Mouse (Mus musculus) midbrain, postnatal 0 days (tissue): Measurements from ENCODE around the gene Aars2. TPM values are rescaled to one million over a fixed set of nuclear protein-coding genes. Genes with fewer than 3 reads are reported as not detected.

ENCODE experiments used
- ATAC-seq: fragments of 200-750 bp; cut with Nextera tagmentation; 2 replicates; pipeline ENCODE4 v1.8.0; 2017; ENCODE audit warnings: moderate number of reproducible peaks, mild to moderate bottlenecking, moderate TSS enrichment, moderate library complexity; ENCODE audit not compliant: low FRiP score
- DNase-seq: peaks from one replicate; pipeline ENCODE4 v3.0.0-alpha.2; 2015; ENCODE audit warnings: low spot score
- H3K27ac ChIP-seq: fragments of 300-500 bp; sonication (generic); 2 replicates; pipeline ENCODE4 v1.5.1; 2014; ENCODE audit warnings: low read depth, mild to moderate bottlenecking, low read length, mixed read lengths
- H3K27me3 ChIP-seq: fragments of 300-500 bp; sonication (generic); 2 replicates; pipeline ENCODE4 v1.6.1; 2014; ENCODE audit warnings: low read length, control low read depth, mixed read lengths; ENCODE audit not compliant: insufficient read depth
- H3K36me3 ChIP-seq: fragments of 300-500 bp; sonication (generic); 2 replicates; pipeline ENCODE4 v1.6.1; 2014; ENCODE audit warnings: low read length, control low read depth, mixed read lengths; ENCODE audit not compliant: insufficient read depth
- H3K4me1 ChIP-seq: fragments of 300-500 bp; sonication (generic); 2 replicates; pipeline ENCODE4 v1.6.1; 2014; ENCODE audit warnings: mild to moderate bottlenecking, control low read depth, antibody characterized with exemption, low read length, mixed read lengths; ENCODE audit not compliant: insufficient read depth
- H3K4me2 ChIP-seq: fragments of 300-500 bp; sonication (generic); 2 replicates; pipeline ENCODE4 v1.6.1; 2014; ENCODE audit warnings: low read depth, mild to moderate bottlenecking, low read length, mixed read lengths; ENCODE audit not compliant: poor library complexity, severe bottlenecking
- H3K4me3 ChIP-seq: fragments of 300-500 bp; sonication (generic); 2 replicates; pipeline ENCODE4 v1.5.1; 2014; ENCODE audit warnings: low read depth, mild to moderate bottlenecking, low read length, moderate library complexity
- H3K9ac ChIP-seq: fragments of 300-500 bp; sonication (generic); replicated peaks from 2 replicates; pipeline ENCODE4 v1.6.1; 2014; ENCODE audit warnings: mild to moderate bottlenecking, low read length, moderate library complexity, mixed read lengths; ENCODE audit not compliant: poor library complexity, severe bottlenecking
- H3K9me3 ChIP-seq: fragments of 300-500 bp; sonication (generic); 2 replicates; pipeline ENCODE4 v1.6.1; 2016; ENCODE audit warnings: low read length, control low read depth
- CTCF ChIP-seq: IDR thresholded peaks from 2 replicates; pipeline ENCODE4 v1.5.1; 2016; ENCODE audit warnings: antibody characterized with exemption, mild to moderate bottlenecking
- WGBS: fragments of 180-500 bp; shearing (Covaris S2); extraction: QIAGEN DNeasy Blood & Tissue Kit; methylation state at CpG from one replicate; pipeline ENCODE4 v1.1.7; 2014; 5-methylcytosine and 5-hydroxymethylcytosine counted together
- polyA plus RNA-seq: library from polyadenylated mRNA; unstranded; fragments of >200 nt; fragmentation: Nextera tagmentation; extraction: Ambion mirVana; gene quantifications from 2 replicates; pipeline ENCODE4 v1.2.1, GENCODE M21; 2015
- total RNA-seq: library from RNA; depleted of rRNA; stranded (reverse); fragments of >200 nt; gene quantifications from 2 replicates; pipeline ENCODE4 v1.2.3, GENCODE M21; 2014; rRNA removed

Gene Aars2
- total and polyA plus RNA-seq, 2 experiments from 2014 or later, result 13.9 to 19.8 TPM

DNA sequence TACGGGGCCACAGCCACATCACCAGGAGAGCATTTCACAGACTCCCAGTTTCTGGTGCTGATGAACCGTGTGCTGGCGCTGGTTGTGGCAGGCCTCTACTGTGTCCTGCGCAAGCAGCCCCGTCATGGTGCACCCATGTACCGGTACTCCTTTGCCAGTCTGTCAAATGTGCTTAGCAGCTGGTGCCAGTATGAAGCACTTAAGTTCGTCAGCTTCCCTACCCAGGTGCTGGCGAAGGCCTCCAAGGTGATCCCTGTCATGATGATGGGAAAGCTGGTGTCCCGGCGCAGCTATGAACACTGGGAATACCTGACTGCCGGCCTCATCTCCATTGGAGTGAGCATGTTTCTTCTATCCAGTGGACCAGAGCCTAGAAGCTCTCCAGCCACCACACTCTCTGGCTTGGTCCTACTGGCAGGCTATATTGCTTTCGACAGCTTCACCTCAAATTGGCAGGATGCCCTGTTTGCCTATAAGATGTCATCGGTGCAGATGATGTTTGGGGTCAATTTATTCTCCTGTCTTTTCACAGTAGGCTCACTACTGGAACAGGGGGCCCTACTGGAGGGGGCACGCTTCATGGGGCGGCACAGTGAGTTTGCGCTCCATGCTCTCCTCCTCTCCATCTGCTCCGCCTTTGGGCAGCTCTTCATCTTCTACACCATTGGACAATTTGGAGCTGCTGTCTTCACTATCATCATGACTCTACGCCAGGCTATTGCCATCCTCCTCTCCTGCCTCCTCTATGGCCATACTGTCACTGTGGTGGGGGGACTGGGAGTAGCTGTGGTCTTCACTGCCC, 59.9 kb downstream of the Aars2 start:
- DNase-seq (peak; percentile 46), ATAC-seq (no peak)
- peaks cover 56% of the 10 kb centered on the region for H3K36me3 ChIP-seq
- no peak for TF ChIP-seq CTCF
- WGBS, result 65% methylated on average over 18 of the region's 18 CpGs
- H3K4me3 ChIP-seq, result no peak overlapping the region
- no peaks in the 10 kb centered on the region for H3K9me3 ChIP-seq
- no peak overlapping the region for H3K9ac ChIP-seq
- H3K27me3 ChIP-seq, result no peaks in the 10 kb centered on the region
- H3K4me2 ChIP-seq, result no peak overlapping the region
- 0 out of 2 replicates have a peak, but pooled peaks cover 6% of the 10 kb centered on the region for H3K4me1 ChIP-seq
- H3K27ac ChIP-seq, result no peak overlapping the region

GRCm38 (mm10) chr17:45567162-45567601, 60.5 kb downstream of the Aars2 start:
- H3K36me3 ChIP-seq, result peaks cover 56% of the 10 kb centered on the region
- 34% methylated on average over 4 of the region's 4 CpGs for whole genome bisulfite sequencing
- ATAC-seq, result no peak

GRCm38 (mm10) chr17:45568990-45569389, 62.3 kb downstream of the Aars2 start:
- WGBS, result 88% methylated on average over 12 of the region's 12 CpGs
- no peak for TF ChIP-seq CTCF
- ATAC-seq (no peak), DNase-seq (no peak)
- H3K4me1 ChIP-seq, result 0 out of 2 replicates have a peak, but pooled peaks cover 6% of the 10 kb centered on the region
- H3K27me3 ChIP-seq, result no peaks in the 10 kb centered on the region
- H3K36me3 ChIP-seq, result peaks cover 56% of the 10 kb centered on the region
- H3K4me3 ChIP-seq, result no peak overlapping the region
- no peak overlapping the region for H3K4me2 ChIP-seq
- no peak overlapping the region for H3K9ac ChIP-seq
- H3K9me3 ChIP-seq, result no peaks in the 10 kb centered on the region
- no peak overlapping the region for H3K27ac ChIP-seq

More at GRCm38 (mm10) chr17:45567162-45567601, 60.5 kb downstream of the Aars2 start:
- DNase-seq, result no peak
- Histone ChIP-seq H3K4me1 (0 out of 2 replicates have a peak, but pooled peaks cover 6% of the 10 kb centered on the region), H3K27me3 (no peaks in the 10 kb centered on the region), H3K9ac (no peak overlapping the region), H3K4me3 (no peak overlapping the region), H3K4me2 (no peak overlapping the region), H3K27ac (no peak overlapping the region), H3K9me3 (no peaks in the 10 kb centered on the region)
- TF ChIP-seq CTCF, result no peak

DNA sequence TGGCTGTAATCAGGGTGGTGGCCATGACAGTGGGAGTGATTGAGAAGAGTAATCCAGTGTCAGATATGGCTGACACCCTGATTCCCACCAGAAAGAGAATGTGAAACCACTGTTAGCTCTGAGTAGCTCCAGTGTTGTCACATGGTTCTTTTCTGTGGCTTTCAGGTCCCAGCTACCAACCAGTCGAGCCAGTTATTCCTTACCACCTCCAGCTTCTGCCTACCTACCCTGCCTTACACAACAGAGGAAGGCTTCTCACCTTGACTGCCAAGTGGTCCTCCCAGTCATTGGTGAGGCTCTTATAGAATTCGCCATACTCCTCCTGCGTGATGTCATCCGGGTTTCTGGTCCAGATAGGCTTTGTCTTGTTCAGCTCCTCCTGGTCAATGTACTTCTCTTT, 63.4 kb downstream of the Aars2 start:
- TF ChIP-seq CTCF, result no peak
- WGBS, result 84% methylated on average over 4 of the region's 4 CpGs
- peaks cover 3% of the 10 kb centered on the region for H3K4me1 ChIP-seq
- no peak overlapping the region; the same call in 1 of the 2 replicates for H3K9ac ChIP-seq
- H3K4me3 ChIP-seq, result no peak overlapping the region
- peaks cover 56% of the 10 kb centered on the region for H3K36me3 ChIP-seq
- H3K27me3 ChIP-seq, result no peaks in the 10 kb centered on the region
- H3K9me3 ChIP-seq, result no peaks in the 10 kb centered on the region
- no peak overlapping the region for H3K4me2 ChIP-seq
- H3K27ac ChIP-seq, result no peak overlapping the region
- DNase-seq, result no peak
- no peak for ATAC-seq

Other genes starting within 250 kb of the Aars2 start
- 36.7 and 47.4 TPM in 2 replicates for gene Cdc5l, start 73.1 kb upstream of the Aars2 start, total RNA-seq
- gene Cdc5l, start 73.1 kb upstream of the Aars2 start, polyA plus RNA-seq, result 54.3 and 57.9 TPM in 2 replicates
- gene Spats1, start 31.4 kb upstream of the Aars2 start, total RNA-seq, result 2.3 and 5.8 TPM in 2 replicates
- gene Spats1, start 31.4 kb upstream of the Aars2 start, polyA plus RNA-seq, result 3.4 and 3.6 TPM in 2 replicates
- gene Tcte1, start 16.6 kb downstream of the Aars2 start, total RNA-seq, result 0.99 and 1.2 TPM in 2 replicates
- gene Tcte1, start 16.6 kb downstream of the Aars2 start, polyA plus RNA-seq, result 4.2 and 4.6 TPM in 2 replicates
- 77.9 and 95.6 TPM in 2 replicates for gene Tmem151b, start 42.8 kb downstream of the Aars2 start, total RNA-seq
- 29.1 and 30.7 TPM in 2 replicates for gene Tmem151b, start 42.8 kb downstream of the Aars2 start, polyA plus RNA-seq
- 2.0 and 4.8 TPM in 2 replicates for gene Nfkbie, start 48.9 kb downstream of the Aars2 start, total RNA-seq
- 2.5 and 3.1 TPM in 2 replicates for gene Nfkbie, start 48.9 kb downstream of the Aars2 start, polyA plus RNA-seq
- gene Slc35b2, start 57.0 kb downstream of the Aars2 start, total RNA-seq, result 91.7 and 113 TPM in 2 replicates
- gene Slc35b2, start 57.0 kb downstream of the Aars2 start, polyA plus RNA-seq, result 71.8 and 75.3 TPM in 2 replicates
- gene Hsp90ab1, start 66.4 kb downstream of the Aars2 start, total RNA-seq, result 1,063 and 1,068 TPM in 2 replicates
- gene Hsp90ab1, start 66.4 kb downstream of the Aars2 start, polyA plus RNA-seq, result 1,368 and 1,371 TPM in 2 replicates
- gene Slc29a1, start 92.8 kb downstream of the Aars2 start, total RNA-seq, result 45.3 and 82.1 TPM in 2 replicates
- gene Slc29a1, start 92.8 kb downstream of the Aars2 start, polyA plus RNA-seq, result 38.4 TPM in 2 replicates
- gene Mymx, start 95.3 kb downstream of the Aars2 start, total RNA-seq, result not detected in 2 replicates
- not detected in 2 replicates for gene Mymx, start 95.3 kb downstream of the Aars2 start, polyA plus RNA-seq
- 1.2 and 1.4 TPM in 2 replicates for gene Capn11, start 152.5 kb downstream of the Aars2 start, total RNA-seq
- gene Capn11, start 152.5 kb downstream of the Aars2 start, polyA plus RNA-seq, result 0.19 and 1.4 TPM in 2 replicates
- gene Mrpl14, start 179.5 kb downstream of the Aars2 start, total RNA-seq, result 41.9 and 42.8 TPM in 2 replicates
- 113 and 114 TPM in 2 replicates for gene Mrpl14, start 179.5 kb downstream of the Aars2 start, polyA plus RNA-seq
- 213 and 264 TPM in 2 replicates for gene Tmem63b, start 180.1 kb downstream of the Aars2 start, total RNA-seq
- gene Tmem63b, start 180.1 kb downstream of the Aars2 start, polyA plus RNA-seq, result 149 and 153 TPM in 2 replicates
- not detected in 2 replicates for gene 1600014C23Rik, start 227.0 kb downstream of the Aars2 start, total RNA-seq
- gene 1600014C23Rik, start 227.0 kb downstream of the Aars2 start, polyA plus RNA-seq, result 0.67 TPM in 1 of 2 replicates, not detected in the other